ENCODE assay signal across 14 mouse cellular contexts in genomic region chr7:44808927-44809326, GRCm38 (mm10). TPM values are rescaled to one million over a fixed set of nuclear protein-coding genes. Genes with fewer than 3 reads are reported as not detected.
"Had no signal": no experiment of that assay in that cellular context is flagged by ENCODE, and none has a peak within 500 bp of the region (broad histone marks: within the 10 kb centered on the region; RNA-seq: fewer than 3 reads in every experiment).

No protein-coding gene starts in this region.

- H3K9ac ChIP-seq: kidney, embryonic 15.5 days; limb, embryonic 13.5 days; liver, embryonic 13.5 days; midbrain, embryonic 12.5 days; neural tube, embryonic 15.5 days had no signal

- H3K4me1 ChIP-seq: kidney, embryonic 15.5 days; limb, embryonic 13.5 days; midbrain, embryonic 12.5 days; neural tube, embryonic 15.5 days had no signal

- H3K9me3 ChIP-seq: kidney, embryonic 15.5 days; limb, embryonic 13.5 days; liver, embryonic 13.5 days; midbrain, embryonic 12.5 days; neural tube, embryonic 15.5 days had no signal

- H3K4me3 ChIP-seq: kidney, embryonic 15.5 days; limb, embryonic 13.5 days; liver, embryonic 13.5 days; midbrain, embryonic 12.5 days; neural tube, embryonic 15.5 days had no signal

- H3K27ac ChIP-seq: kidney, embryonic 15.5 days; limb, embryonic 13.5 days; liver, embryonic 13.5 days; midbrain, embryonic 12.5 days; neural tube, embryonic 15.5 days had no signal

- H3K27me3 ChIP-seq: kidney, embryonic 15.5 days; neural tube, embryonic 15.5 days had no signal

- DNase-seq: kidney, adult 18-20 months; kidney, postnatal 14 days; left cerebral cortex, postnatal 4 days; liver, embryonic 13.5 days; lung, adult 18-20 months; right cerebral cortex, adult 18-20 months; right cerebral cortex, postnatal 25 days; thymus, adult 2 months; thymus, postnatal 25 days had no signal

- H3K36me3 ChIP-seq: neural tube, embryonic 15.5 days had no signal

- H3K4me2 ChIP-seq: kidney, embryonic 15.5 days; limb, embryonic 13.5 days; liver, embryonic 13.5 days; midbrain, embryonic 12.5 days; neural tube, embryonic 15.5 days had no signal

RNA-seq across cellular contexts. Expression of gene Il4i1, which starts 7.3 kb away (rescaled TPM):
- total RNA-seq: midbrain, postnatal 0 days had no signal
